In genomic region chr11:61616523-61617292, GRCm38 (mm10) we compare ENCODE assay signal across 10 mouse cellular contexts. TPM values are rescaled to one million over a fixed set of nuclear protein-coding genes. Genes with fewer than 3 reads are reported as not detected.
DNase-seq lines count a peak whose midpoint lies in the region; ATAC-seq and TF ChIP-seq lines count a peak whose summit lies in the region.
"Had no signal": no experiment of that assay in that cellular context is flagged by ENCODE, and none has a peak within 500 bp of the region (broad histone marks: within the 10 kb centered on the region; RNA-seq: fewer than 3 reads in every experiment).

No protein-coding gene starts in this region.

- 0 out of 2 replicates have a peak overlapping the region, but pooled peaks have one; percentile 7 for H3K4me2 ChIP-seq in neural tube, embryonic 12.5 days (replicated peaks)
- no peak overlapping the region for H3K4me2 ChIP-seq in neural tube, embryonic 15.5 days
- H3K4me2 ChIP-seq: liver, embryonic 15.5 days had no signal

- WGBS in neural tube, embryonic 12.5 days: 69% methylated on average over 9 of the region's 9 CpGs
- WGBS in neural tube, embryonic 15.5 days: 60% methylated on average over 9 of the region's 9 CpGs
- WGBS in small intestine, adult 2 months: 72% methylated on average over 9 of the region's 9 CpGs

- TF ChIP-seq POLR2A in small intestine, adult 2 months (IDR thresholded peaks at IDR 0.05; ENCODE audit: low read depth, low read length): no peak

- no peak overlapping the region for H3K27ac ChIP-seq in neural tube, embryonic 12.5 days
- no peak overlapping the region for H3K27ac ChIP-seq in neural tube, embryonic 15.5 days (replicated peaks)
- H3K27ac ChIP-seq in small intestine, adult 2 months (ENCODE audit: insufficient read depth, low read depth, low read length): peak overlapping the region; percentile 57
- H3K27ac ChIP-seq: hindbrain, embryonic 15.5 days; liver, embryonic 15.5 days had no signal

- no peaks in the 10 kb centered on the region for H3K9me3 ChIP-seq in neural tube, embryonic 12.5 days
- no peaks in the 10 kb centered on the region for H3K9me3 ChIP-seq in neural tube, embryonic 15.5 days (replicated peaks)
- H3K9me3 ChIP-seq: hindbrain, embryonic 15.5 days; liver, embryonic 15.5 days had no signal

- H3K27me3 ChIP-seq in neural tube, embryonic 12.5 days (replicated peaks): no peaks in the 10 kb centered on the region
- no peaks in the 10 kb centered on the region for H3K27me3 ChIP-seq in neural tube, embryonic 15.5 days (replicated peaks)
- no peaks in the 10 kb centered on the region for H3K27me3 ChIP-seq in small intestine, adult 2 months (ENCODE audit: control insufficient read depth, insufficient read depth, low read length)
- H3K27me3 ChIP-seq: hindbrain, embryonic 15.5 days had no signal

- H3K36me3 ChIP-seq in neural tube, embryonic 12.5 days: no peaks in the 10 kb centered on the region
- H3K36me3 ChIP-seq in neural tube, embryonic 15.5 days: no peaks in the 10 kb centered on the region
- H3K36me3 ChIP-seq in small intestine, adult 2 months (ENCODE audit: control insufficient read depth, insufficient read depth, low read length): no peaks in the 10 kb centered on the region
- H3K36me3 ChIP-seq: hindbrain, embryonic 15.5 days; liver, embryonic 15.5 days had no signal

- no peak for ATAC-seq in neural tube, embryonic 12.5 days (ENCODE audit: low FRiP score, low read depth)
- ATAC-seq in neural tube, embryonic 15.5 days (ENCODE audit: low FRiP score): no peak

- DNase-seq in gastrocnemius, adult 18-20 months (ENCODE audit: low spot score): peak; percentile 21
- no peak for DNase-seq in gastrocnemius, postnatal 10 days
- DNase-seq in induced T-regulatory cell, adult 2 months (ENCODE audit: low read depth): peak; percentile 29
- no peak for DNase-seq in right cerebral cortex, postnatal 25 days
- no peak for DNase-seq in right cerebral cortex, postnatal 36 days (ENCODE audit: low spot score in 2 of 2)

- H3K9ac ChIP-seq in neural tube, embryonic 12.5 days: no peak overlapping the region
- H3K9ac ChIP-seq in neural tube, embryonic 15.5 days (replicated peaks): no peak overlapping the region
- H3K9ac ChIP-seq: hindbrain, embryonic 15.5 days; liver, embryonic 15.5 days had no signal

- no peak for TF ChIP-seq CTCF in small intestine, adult 2 months (IDR thresholded peaks at IDR 0.05; ENCODE audit: extremely low read depth, insufficient read length, insufficient replicate concordance, low read depth, low read length)

- peaks cover 11% of the 10 kb centered on the region for H3K4me1 ChIP-seq in neural tube, embryonic 12.5 days
- H3K4me1 ChIP-seq in neural tube, embryonic 15.5 days: peaks cover 15% of the 10 kb centered on the region
- peaks cover 6% of the 10 kb centered on the region; the same call in 1 of the 2 replicates for H3K4me1 ChIP-seq in small intestine, adult 2 months (ENCODE audit: control insufficient read depth, insufficient read depth, insufficient read length, low read length)

- no peak overlapping the region for H3K4me3 ChIP-seq in neural tube, embryonic 12.5 days
- no peak overlapping the region for H3K4me3 ChIP-seq in neural tube, embryonic 15.5 days (replicated peaks)
- no peak overlapping the region for H3K4me3 ChIP-seq in small intestine, adult 2 months (ENCODE audit: low read depth, low read length)
- H3K4me3 ChIP-seq: liver, embryonic 15.5 days had no signal

RNA-seq across cellular contexts. Expression of gene Grap, which starts 36.4 kb away (rescaled TPM):
- total RNA-seq in gastrocnemius, adult 18-20 months (2021): 1 to 10 TPM; 2.0 to 2.7 TPM
- total RNA-seq in gastrocnemius, postnatal 10 days (2021): 1 to 10 TPM; 7.0 to 8.0 TPM
- polyA plus RNA-seq in neural tube, embryonic 12.5 days (2016; fragmentation: Nextera tagmentation; extraction: Ambion mirVana): 9.2 and 10.1 TPM in 2 replicates
- polyA plus RNA-seq in neural tube, embryonic 15.5 days (2015; fragmentation: Nextera tagmentation; extraction: Ambion mirVana): 9.4 and 14.4 TPM in 2 replicates
- polyA plus RNA-seq in small intestine, adult 2 months (2012; rRNA removed): 3.4 and 7.7 TPM in 2 replicates

RNA-seq across cellular contexts. Expression of gene Epn2, which starts 37.2 kb away (rescaled TPM):
- 10 to 100 TPM; 23.2 to 25.1 TPM for total RNA-seq in gastrocnemius, adult 18-20 months (2021)
- 10 to 100 TPM; 25.0 to 29.2 TPM for total RNA-seq in gastrocnemius, postnatal 10 days (2021)
- 40.6 and 43.8 TPM in 2 replicates for polyA plus RNA-seq in neural tube, embryonic 12.5 days (2016; fragmentation: Nextera tagmentation; extraction: Ambion mirVana)
- 55.7 and 60.1 TPM in 2 replicates for polyA plus RNA-seq in neural tube, embryonic 15.5 days (2015; fragmentation: Nextera tagmentation; extraction: Ambion mirVana)
- polyA plus RNA-seq in small intestine, adult 2 months (2012; rRNA removed): 4.2 and 7.9 TPM in 2 replicates

Comparison
In these comparisons a context has a peak if more than half of its experiments do, and no peak if none do; other contexts are left out.
1. DNase-seq: peak in gastrocnemius, adult 18-20 months (single experiment) and induced T-regulatory cell, adult 2 months (single experiment); none in gastrocnemius, postnatal 10 days (single experiment), right cerebral cortex, postnatal 25 days (single experiment) and right cerebral cortex, postnatal 36 days (0 of 2).